Mouse (Mus musculus): ENCODE data around the gene Dpyd. TPM values are rescaled to one million over a fixed set of nuclear protein-coding genes. Genes with fewer than 3 reads are reported as not detected.

Dpyd gene
- polyA plus RNA-seq, 1 experiment from 2014 or later, result 9.1 TPM

DNA sequence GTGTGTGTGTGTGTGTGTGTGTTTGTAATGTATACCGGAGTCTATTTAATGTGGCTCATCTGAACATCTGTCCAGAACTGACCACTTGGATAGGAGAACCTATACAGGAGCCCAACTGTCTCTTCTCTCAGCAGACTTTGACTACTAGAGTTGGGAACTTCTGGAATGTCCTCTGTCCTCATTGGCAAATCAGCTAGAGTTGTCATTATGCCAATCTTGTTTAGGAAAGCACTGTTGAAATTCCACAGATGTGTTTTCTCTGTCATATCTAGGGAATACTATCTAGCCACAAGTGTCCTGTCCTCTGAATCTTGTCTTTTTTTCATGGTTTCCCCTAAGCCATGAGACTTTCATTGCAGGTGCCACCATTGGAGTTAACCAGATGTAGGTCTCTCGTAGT lies 718.7 kb downstream of the Dpyd start:
- Histone ChIP-seq H3K27me3 (no peaks in the 10 kb centered on the region), H3K4me3 (no peak overlapping the region), H3K4me2 (replicated peaks) (no peak overlapping the region), H3K9me3 (no peaks in the 10 kb centered on the region), H3K4me1 (no peaks in the 10 kb centered on the region), H3K9ac (no peak overlapping the region), H3K36me3 (no peaks in the 10 kb centered on the region), H3K27ac (no peak overlapping the region)
- no peak for ATAC-seq (ENCODE audit: low FRiP score, low read depth)
- 91% methylated on average over 2 of the region's 2 CpGs for WGBS

DNA sequence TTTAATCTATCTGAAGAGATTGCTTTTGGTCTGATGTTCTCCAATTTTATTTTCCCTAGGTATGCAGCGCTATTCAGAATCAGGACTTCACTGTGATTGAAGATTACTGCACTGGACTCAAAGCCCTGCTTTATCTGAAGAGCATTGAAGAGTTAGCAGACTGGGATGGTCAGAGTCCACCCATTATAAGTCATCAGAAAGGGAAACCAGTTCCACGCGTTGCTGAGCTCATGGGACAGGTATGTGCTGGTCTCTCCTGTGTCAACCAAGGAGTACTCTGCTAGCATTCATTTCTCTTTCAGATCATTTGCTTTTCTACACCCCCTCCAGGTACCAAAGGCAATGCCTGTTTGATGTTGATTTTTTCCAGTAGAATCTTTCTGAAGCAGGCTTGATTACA lies 752.8 kb downstream of the Dpyd start:
- no peaks in the 10 kb centered on the region for H3K36me3 ChIP-seq
- H3K27ac ChIP-seq, result no peak overlapping the region
- ATAC-seq (ENCODE audit: low FRiP score, low read depth), result no peak
- no peaks in the 10 kb centered on the region for H3K4me1 ChIP-seq
- no peaks in the 10 kb centered on the region for H3K27me3 ChIP-seq
- no peak overlapping the region for H3K9ac ChIP-seq
- no peak overlapping the region for H3K4me3 ChIP-seq
- no peaks in the 10 kb centered on the region for H3K9me3 ChIP-seq
- no peak overlapping the region for H3K4me2 ChIP-seq (replicated peaks)
- WGBS, result 83% methylated on average over 3 of the region's 3 CpGs

DNA sequence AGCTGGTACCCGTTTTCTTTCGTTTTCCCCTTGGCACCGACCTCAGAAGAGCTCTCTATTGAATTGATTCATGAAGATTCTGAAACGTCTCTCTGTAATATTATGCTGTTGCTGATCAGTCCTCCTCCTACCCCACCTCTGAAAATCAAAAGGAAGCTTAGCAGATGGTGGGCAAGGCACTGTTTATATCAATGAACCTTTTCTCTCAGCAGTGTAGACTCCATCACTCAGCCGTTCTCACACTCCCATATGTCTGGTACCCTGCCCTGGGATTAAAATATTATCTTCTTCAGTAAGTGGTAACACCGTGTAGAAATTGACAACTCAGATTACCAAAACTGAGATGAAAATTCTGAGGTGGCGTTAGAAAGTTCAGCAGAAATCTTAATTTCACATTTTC lies 767.1 kb downstream of the Dpyd start:
- no peak overlapping the region for H3K9ac ChIP-seq
- H3K36me3 ChIP-seq, result no peaks in the 10 kb centered on the region
- no peak overlapping the region for H3K27ac ChIP-seq
- H3K4me1 ChIP-seq, result no peaks in the 10 kb centered on the region
- no peak overlapping the region for H3K4me3 ChIP-seq
- 78% methylated on average over 7 of the region's 7 CpGs for WGBS
- no peak for ATAC-seq (ENCODE audit: low FRiP score, low read depth)
- H3K27me3 ChIP-seq, result no peaks in the 10 kb centered on the region
- no peaks in the 10 kb centered on the region for H3K9me3 ChIP-seq
- no peak overlapping the region for H3K4me2 ChIP-seq (replicated peaks)

DNA sequence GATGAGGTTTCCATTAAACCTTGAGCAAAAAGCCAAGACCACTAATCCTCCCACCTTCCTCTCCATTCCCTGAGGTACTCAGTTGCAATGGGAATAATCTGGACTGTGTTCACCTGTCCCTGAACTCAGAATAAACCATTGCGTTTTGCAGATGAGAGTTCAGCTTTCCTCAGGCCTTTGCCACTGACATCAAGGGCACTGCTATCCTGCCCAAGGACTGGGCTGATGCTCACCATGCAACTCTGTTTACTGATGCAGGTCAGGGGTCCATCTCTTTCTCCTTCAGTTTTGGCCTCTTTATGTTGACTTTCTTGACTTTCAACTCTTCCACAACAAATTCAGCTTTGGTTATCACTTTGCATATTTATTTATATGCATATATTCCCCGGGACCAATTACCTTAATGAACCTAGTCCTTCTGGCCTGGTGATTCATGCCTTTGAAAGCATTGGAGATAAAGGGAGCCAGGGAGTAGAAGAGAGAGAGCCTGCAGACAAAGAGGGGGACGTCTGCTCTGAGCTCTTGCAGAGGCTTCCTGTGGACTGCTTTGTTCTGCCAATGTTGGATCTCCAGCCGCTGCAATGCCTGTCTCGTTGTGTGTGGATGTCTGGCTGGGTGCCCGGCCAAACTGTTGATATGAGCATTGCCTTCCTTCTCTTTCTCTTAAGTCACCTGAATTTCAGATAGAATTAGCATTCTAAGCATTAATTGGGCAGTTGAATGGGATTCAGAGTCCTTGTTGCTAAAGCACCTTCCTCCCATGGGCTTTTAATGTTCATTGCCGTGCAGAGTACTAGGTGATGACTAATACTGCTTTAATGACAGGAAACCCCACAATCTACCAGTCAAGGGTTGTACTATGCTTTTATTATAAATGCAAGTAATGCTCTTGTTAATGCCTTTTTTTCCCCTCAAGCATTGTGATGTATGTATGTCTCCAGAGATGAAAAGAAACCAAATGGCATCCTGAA lies 771.7 kb downstream of the Dpyd start:
- Histone ChIP-seq H3K4me1 (no peaks in the 10 kb centered on the region), H3K4me3 (no peak overlapping the region), H3K4me2 (replicated peaks) (no peak overlapping the region), H3K27ac (no peak overlapping the region), H3K9me3 (no peaks in the 10 kb centered on the region), H3K9ac (no peak overlapping the region), H3K27me3 (no peaks in the 10 kb centered on the region), H3K36me3 (no peaks in the 10 kb centered on the region)
- no peak for ATAC-seq (ENCODE audit: low FRiP score, low read depth)
- WGBS, result 54% methylated on average over 7 of the region's 7 CpGs

DNA sequence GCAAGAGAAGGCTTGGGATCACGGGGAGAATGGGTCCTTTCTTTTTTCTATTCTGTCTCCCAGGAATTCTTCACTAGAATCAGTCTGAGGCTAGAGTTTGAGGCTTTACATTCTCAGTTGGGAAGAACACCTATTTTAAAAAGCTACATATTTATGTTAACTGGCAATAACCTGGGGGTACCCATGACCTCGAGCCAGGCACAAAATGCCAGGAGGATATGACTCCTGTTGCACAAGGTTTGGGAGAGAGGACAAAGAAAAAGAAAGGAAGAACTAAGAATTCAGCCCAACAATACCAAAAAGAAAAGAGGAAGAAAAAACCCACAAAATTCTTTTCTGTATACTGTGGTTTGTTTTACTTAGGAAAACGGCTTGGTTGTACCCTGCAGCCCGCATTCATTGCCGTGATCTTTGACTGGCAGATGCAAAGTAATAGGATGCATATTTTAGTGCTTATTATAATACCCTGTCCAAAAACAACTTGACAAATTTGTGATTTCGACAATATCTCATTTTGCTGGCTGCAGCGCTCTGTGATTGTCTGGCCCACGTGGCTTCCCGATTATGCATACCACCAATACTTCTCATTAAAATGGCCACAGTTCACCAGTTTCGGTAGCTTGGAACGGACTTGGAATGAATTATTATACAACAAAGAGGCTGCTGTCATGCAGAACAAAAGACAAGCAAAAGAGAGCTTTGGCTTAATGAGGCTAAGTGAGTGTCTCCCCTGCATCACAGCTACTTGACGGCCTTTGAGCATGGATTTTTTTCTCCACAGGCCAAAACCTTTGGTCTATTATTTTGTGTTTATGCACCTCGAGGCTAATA lies 799.8 kb downstream of the Dpyd start:
- no peak for ATAC-seq (ENCODE audit: low FRiP score, low read depth)
- Histone ChIP-seq H3K4me2 (replicated peaks) (no peak overlapping the region), H3K27me3 (no peaks in the 10 kb centered on the region), H3K9me3 (no peaks in the 10 kb centered on the region), H3K9ac (no peak overlapping the region), H3K4me3 (no peak overlapping the region), H3K36me3 (no peaks in the 10 kb centered on the region), H3K4me1 (no peaks in the 10 kb centered on the region), H3K27ac (no peak overlapping the region)
- WGBS, result 86% methylated on average over 13 of the region's 13 CpGs

DNA sequence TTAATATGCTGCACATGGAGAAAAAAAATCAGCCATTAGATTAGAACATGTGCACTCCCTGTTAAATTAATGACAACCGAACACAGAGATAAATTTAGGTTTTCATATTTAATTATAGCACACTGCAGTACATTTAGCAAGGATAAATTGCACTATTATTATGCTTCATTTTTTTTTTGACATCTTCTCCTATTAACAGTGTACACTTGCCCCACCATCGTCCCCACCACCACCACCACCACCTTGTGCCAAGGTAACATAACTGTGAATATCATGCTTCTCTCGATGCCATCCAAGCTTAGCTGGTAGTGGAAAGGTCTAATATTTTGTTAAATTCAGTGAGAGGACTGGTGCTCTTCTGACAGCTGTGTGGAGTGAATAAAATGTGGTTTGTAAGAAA lies 800.5 kb downstream of the Dpyd start:
- H3K27me3 ChIP-seq, result no peaks in the 10 kb centered on the region
- H3K4me3 ChIP-seq, result no peak overlapping the region
- ATAC-seq (ENCODE audit: low FRiP score, low read depth), result no peak
- no peak overlapping the region for H3K27ac ChIP-seq
- 91% methylated on average over 3 of the region's 3 CpGs for WGBS
- no peak overlapping the region for H3K4me2 ChIP-seq (replicated peaks)
- no peak overlapping the region for H3K9ac ChIP-seq
- H3K36me3 ChIP-seq, result no peaks in the 10 kb centered on the region
- H3K9me3 ChIP-seq, result no peaks in the 10 kb centered on the region
- no peaks in the 10 kb centered on the region for H3K4me1 ChIP-seq

DNA sequence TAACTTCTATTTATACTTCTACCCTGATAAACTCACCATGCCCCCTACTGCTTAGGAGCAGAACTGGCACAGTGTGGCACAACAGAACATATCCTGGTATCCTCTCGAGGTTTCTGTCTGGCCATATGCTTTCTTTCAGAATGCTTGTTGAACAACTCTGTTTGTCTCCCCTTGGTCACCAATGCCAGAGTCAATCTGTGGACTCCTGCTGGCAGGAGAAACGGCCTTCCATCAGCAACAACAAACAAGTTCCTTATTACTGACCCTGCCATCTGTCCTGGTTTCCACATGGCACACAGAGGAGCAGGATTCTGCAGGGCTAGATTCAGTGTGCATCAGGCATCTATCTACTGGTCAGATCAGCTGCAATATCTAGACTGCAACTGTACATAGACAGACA lies 807.0 kb downstream of the Dpyd start:
- 62% methylated on average over 2 of the region's 2 CpGs for WGBS
- Histone ChIP-seq H3K4me2 (replicated peaks) (no peak overlapping the region), H3K4me3 (no peak overlapping the region), H3K9ac (no peak overlapping the region), H3K4me1 (no peaks in the 10 kb centered on the region), H3K9me3 (no peaks in the 10 kb centered on the region), H3K36me3 (no peaks in the 10 kb centered on the region), H3K27me3 (no peaks in the 10 kb centered on the region), H3K27ac (no peak overlapping the region)
- no peak for ATAC-seq (ENCODE audit: low FRiP score, low read depth)

DNA sequence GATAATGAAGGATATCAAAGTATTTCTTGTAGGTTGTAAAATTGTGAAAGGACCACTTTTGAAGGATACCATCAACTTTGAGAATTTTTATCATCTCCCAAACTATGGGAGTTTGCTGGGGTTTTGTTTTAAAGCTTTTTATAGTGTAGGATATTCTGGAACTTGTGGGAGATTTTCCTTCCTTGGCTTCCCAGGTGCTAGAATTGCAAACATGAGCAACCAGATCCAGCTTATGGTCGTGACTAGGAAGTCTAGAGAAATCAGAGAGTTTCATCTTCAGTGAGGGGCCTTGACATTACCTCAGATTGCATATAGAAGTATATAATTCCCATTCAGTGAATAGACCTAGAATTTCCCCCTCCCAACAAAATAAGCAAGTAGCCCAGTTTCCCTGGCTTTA lies 819.2 kb downstream of the Dpyd start:
- no peak for ATAC-seq (ENCODE audit: low FRiP score, low read depth)
- 75% methylated on average over 1 of the region's 1 CpGs for WGBS
- H3K9me3 ChIP-seq, result no peaks in the 10 kb centered on the region
- H3K4me2 ChIP-seq (replicated peaks), result no peak overlapping the region
- H3K27me3 ChIP-seq, result no peaks in the 10 kb centered on the region
- H3K4me3 ChIP-seq, result no peak overlapping the region
- no peak overlapping the region for H3K27ac ChIP-seq
- H3K4me1 ChIP-seq, result no peaks in the 10 kb centered on the region
- H3K9ac ChIP-seq, result no peak overlapping the region
- H3K36me3 ChIP-seq, result no peaks in the 10 kb centered on the region

DNA sequence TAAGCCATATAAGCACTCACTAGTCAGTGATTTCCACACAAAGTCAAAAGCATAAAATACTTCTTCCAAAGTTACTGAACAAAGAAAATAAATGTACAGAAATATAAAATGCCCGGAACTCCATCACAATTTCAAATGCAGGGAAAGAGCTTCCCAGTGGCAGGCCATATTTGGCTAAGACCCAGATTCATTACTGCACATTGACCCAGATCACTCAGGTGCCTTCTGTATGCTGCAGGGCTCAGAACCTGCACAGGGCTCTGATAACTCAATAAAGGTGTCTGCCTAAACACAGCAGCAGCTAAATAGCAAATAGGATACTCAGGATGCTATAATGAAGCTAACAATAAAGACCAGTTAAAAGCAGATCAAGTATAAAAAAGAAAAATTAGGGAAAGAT lies 820.5 kb downstream of the Dpyd start:
- H3K9ac ChIP-seq, result no peak overlapping the region
- no peaks in the 10 kb centered on the region for H3K36me3 ChIP-seq
- no peaks in the 10 kb centered on the region for H3K9me3 ChIP-seq
- 87% methylated on average over 1 of the region's 1 CpGs for WGBS
- no peak for ATAC-seq (ENCODE audit: low FRiP score, low read depth)
- H3K4me1 ChIP-seq, result no peaks in the 10 kb centered on the region
- no peak overlapping the region for H3K27ac ChIP-seq
- no peaks in the 10 kb centered on the region for H3K27me3 ChIP-seq
- no peak overlapping the region for H3K4me2 ChIP-seq (replicated peaks)
- H3K4me3 ChIP-seq, result no peak overlapping the region

DNA sequence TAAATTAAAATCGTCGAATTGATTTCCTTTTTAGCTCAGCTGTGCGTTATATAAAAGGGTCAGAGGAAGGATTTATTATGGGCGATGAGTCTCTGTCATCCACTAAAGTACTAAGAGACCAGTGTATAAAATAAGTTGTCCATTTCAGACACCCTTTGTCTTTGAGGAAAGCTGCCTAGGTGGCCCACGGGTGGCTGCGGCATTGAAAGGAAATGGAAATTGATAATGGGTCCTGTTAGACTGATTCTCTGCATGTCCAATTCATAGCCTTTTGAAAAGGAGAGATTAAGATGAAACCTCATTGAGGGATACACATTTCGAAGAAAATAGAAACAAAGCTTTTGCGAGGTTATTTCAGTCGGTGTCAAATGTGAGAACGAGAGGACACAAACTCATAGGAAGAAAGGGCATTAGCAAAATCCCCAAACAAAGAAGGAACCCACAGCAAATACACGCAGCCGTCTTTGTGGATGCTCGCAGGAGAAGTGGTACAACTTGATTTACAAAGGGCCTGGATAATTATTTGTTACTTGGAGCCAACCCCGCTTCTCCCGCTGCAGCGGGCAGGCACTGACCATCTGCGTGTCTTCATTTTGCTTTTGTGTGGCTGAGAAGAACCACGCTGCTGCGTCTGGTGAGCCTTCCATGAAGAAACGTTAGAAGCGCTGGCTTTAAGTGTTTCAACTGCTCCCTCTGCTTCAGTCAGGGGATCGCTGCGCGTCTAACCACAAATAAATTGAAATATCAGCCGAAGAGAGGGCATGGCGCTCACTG lies 825.6 kb downstream of the Dpyd start:
- Histone ChIP-seq H3K36me3 (no peaks in the 10 kb centered on the region), H3K27ac (no peak overlapping the region), H3K27me3 (no peaks in the 10 kb centered on the region), H3K9me3 (no peaks in the 10 kb centered on the region), H3K4me3 (no peak overlapping the region), H3K9ac (no peak overlapping the region), H3K4me1 (no peaks in the 10 kb centered on the region), H3K4me2 (replicated peaks) (no peak overlapping the region)
- WGBS, result 82% methylated on average over 26 of the region's 26 CpGs
- no peak for ATAC-seq (ENCODE audit: low FRiP score, low read depth)

DNA sequence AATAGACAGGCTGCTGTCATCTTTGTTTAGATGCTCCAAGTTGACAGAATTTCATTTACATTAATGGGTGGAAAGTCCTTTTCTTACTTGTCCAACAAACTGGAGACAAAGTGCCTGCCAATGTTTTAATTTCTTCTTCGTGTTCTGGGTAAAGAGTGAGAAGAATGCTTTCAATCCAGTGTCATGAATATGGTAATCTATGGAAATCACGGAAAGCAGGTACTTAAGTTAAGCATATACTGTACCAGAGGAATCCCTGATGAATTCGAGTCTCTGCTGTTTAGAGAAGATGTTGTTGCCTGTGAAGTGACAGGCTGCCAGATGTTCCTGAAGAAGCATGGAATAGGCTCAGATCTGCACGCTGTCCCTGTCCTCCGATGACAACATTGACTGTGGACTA lies 835.3 kb downstream of the Dpyd start:
- Histone ChIP-seq H3K9ac (no peak overlapping the region), H3K36me3 (no peaks in the 10 kb centered on the region), H3K4me1 (no peaks in the 10 kb centered on the region), H3K27ac (no peak overlapping the region), H3K9me3 (no peaks in the 10 kb centered on the region), H3K4me2 (replicated peaks) (no peak overlapping the region), H3K4me3 (no peak overlapping the region), H3K27me3 (no peaks in the 10 kb centered on the region)
- ATAC-seq (ENCODE audit: low FRiP score, low read depth), result no peak
- WGBS, result 67% methylated on average over 5 of the region's 5 CpGs
